Mouse (Mus musculus) cerebellum, postnatal 14 days (tissue): ENCODE measurements around the gene Sval2.

Experiments
- DNase-seq, 2 experiments: peaks; one replicate each; pipeline ENCODE4 v3.0.0; 2021; ENCODE audit warnings: mixed read lengths in 2 of 2

Sval2 gene

GRCm38 (mm10) chr6:41852689-41853088, at the start of gene Sval2:
TSS of gene Sval2 (plus strand) at chr6:41852989.
- no peak for DNase-seq

GRCm38 (mm10) chr6:41824086-41824485, 28.7 kb upstream of the Sval2 start:
- no peak for DNase-seq

- no peak for DNase-seq
These were observed 23.3 kb upstream of the Sval2 start for GRCm38 (mm10) chr6:41829516-41829915.

- DNase-seq: no peak
These were observed 5.6 kb upstream of the Sval2 start, which contains the start of gene Pip for GRCm38 (mm10) chr6:41847235-41847634. TSS of gene Pip (plus strand) at chr6:41847535.

- DNase-seq: no peak
These were observed 11.2 kb downstream of the Sval2 start for GRCm38 (mm10) chr6:41864038-41864437.

- peak; percentile 6 to 30 for DNase-seq
These were observed 58.8 kb downstream of the Sval2 start for GRCm38 (mm10) chr6:41911625-41912024.
